Mouse (Mus musculus) kidney, adult 9 months (tissue): Measurements from ENCODE around the gene Efcab6.

Experiments
- DNase-seq: peaks from one replicate; pipeline ENCODE4 v3.0.0; 2022

Gene Efcab6

DNA sequence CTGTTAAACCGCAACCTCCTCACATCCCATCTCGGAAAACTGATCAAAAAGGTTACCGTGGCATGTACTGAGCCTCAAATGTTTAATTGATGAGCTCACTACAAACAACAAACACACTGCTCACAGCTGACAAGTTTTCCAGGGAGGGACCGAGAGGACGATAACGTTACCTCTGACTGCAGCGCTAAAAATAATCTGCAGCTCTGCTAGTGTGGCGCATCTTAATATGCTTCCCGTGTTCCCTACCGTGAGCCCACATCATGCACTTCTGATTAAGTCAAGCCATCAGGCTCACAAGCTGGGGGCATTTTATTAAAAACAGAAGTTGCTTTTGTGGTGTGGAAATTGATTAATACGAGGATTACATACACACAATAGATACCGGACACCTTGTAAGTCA is 97.4 kb downstream of the Efcab6 start:
- DNase-seq: no peak

DNA sequence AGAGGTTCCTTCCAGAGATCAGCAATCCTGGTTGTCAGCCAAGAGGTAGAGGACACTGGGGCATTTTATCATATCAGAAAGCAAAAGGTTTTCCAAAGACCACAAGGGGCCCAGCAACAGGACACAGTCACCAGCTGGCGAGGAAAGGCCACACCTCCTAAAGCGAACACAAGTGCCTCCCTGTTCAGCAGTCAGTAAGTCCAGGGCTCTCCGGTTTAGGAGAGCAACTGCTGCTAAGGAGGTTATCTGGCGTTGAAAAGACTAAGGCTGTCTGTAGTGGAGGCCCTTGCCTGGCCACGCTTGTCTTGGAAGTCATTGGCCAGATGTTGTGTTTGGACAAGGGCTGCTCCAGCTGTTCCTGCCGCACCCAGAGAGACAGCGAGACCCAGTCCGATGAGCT is 100.1 kb downstream of the Efcab6 start:
- DNase-seq: no peak

DNA sequence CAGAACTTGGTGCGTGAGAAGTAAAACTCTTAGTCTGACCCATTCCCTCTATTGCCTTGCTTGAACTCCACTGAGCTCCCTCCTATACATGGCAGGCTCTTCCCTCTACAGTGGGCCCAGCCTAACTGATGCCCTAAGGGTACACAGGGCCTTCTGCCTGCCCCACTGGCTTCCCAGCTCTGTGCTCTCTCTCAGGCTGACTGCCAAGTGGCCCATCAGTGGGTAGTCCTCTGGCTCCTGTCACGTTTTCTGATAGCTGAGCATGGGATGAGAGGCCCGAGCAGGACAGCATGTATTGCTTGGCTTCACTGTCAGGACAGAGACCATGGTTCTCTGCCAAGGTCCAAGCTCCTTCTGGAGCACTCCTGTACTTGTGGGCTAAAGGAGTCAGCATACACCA is 106.8 kb downstream of the Efcab6 start:
- DNase-seq: no peak

DNA sequence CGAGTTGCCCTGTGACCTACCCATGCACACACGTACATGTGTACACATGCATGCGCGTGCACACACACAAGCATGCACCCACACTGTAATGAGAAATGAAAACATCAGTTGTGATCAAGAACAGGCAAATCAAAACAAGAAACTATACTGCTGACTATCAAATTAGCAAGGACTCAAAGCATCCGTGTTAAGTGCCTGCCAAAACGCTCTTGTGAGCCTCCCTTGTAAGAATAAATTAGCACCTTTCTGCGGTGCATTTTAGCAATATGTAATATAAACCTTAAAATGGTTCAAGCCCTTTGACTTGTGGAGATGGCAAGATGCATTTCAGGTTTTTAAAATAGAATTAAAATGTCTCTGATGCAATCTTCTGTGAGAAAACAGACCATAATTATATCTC is 108.2 kb downstream of the Efcab6 start:
- no peak for DNase-seq

DNA sequence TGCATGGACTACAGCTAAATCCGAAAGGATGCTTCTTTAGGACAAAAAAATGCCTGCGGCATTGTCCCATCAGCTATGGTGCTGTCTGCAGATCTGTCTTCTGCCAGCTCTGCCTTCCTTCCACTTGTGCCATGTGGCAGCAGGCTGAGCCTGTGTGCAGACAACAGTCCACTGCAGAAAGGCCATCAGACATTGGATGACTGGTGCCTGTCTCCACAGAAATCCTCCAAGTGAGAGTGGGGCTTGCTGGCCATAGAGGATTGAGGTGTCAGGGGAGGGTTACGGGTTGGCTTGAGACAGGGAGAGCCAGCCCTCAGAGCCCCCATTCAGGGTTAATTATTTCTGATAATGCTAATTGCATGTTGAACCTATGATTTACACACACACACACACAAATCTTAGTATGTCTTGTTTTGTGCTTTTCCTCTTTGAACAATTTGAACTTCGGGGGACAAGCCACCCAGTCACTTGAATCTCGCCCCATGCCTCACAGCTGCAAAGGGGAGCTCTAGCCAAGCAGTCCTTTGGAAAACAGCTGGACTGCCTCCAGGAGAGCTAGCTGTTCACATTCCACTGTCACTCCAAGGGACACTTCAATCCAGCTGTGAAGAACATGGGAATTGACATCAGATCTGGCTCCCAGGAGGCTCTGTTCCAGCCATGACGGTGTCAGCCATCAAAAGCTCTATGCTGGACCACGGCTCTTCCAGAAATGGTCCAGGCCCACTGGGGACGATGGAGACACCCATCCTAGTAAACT is 109.1 kb downstream of the Efcab6 start:
- DNase-seq: no peak

DNA sequence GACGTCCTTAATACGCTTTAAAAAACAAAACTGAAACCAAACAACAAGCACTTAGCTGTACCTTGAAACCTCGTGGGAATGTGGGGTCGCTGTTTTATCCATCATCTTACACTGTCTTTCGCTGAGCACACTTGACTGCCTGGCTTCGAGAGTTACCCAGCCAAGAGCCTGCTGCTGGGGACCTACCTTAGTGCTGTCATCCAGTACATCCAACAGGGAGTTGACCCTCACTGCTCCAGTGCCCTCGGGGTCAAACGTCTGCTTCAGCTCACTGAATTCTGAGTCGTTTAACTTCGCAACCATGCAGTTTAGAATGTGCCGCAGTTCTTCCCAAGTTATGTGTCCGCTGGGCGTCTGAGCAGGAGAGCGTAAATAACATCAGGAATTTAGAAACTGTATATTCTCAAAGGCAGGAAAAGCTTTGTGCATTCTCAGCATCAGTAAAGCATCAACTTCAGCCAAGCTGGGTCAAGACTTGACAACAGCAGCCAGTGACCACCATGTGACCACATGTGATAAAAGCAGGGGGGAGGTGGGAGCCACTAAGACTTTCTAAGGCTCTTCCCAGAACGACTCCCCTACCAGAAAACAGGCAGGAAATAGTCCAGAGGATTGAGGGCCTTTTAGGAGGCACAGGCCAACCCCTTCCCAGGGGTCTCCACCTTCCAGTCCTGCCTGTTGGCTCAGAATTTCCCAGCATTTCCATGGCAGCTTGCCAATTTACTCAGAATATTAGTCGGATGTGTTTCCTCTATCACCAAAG is 115.3 kb downstream of the Efcab6 start:
- peak; percentile 12 for DNase-seq

DNA sequence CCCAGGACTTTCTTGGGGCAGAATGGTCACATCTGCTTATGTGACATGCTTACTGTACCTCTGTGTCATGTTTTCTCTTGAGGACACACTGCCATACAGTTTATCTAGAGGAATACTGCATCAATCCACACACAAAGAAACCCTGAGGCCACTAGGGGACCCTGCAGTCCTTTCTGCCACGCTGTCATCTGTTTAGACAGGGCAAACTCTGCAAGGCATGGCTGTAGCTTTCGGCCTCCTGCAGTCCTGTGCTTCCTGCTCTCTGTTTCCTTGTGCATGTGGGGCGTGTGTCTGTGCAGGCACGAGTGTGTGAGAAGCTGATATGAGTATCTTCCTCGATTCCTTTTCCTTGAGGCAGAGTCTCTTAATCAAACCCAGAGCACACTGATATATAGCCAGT is 125.5 kb downstream of the Efcab6 start:
- no peak for DNase-seq

DNA sequence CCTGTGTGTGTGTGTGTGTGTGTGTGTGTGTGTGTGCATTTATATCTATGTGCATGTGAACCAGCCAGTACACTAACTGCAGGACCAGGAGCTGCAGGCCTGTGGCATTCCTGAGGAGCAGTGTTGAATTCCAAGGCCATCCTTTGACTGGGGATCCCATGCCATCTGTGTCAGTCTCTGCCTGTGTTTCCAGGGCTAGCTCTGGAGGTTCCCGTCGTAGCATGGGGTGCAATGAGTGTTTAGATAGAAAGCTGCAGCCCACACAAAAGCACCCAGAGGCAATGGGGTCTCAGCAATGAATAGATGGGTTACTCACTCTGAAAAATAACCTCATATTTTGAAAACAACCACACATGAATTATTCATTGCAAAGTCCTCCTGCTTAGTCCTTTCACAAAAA is 126.7 kb downstream of the Efcab6 start:
- no peak for DNase-seq

DNA sequence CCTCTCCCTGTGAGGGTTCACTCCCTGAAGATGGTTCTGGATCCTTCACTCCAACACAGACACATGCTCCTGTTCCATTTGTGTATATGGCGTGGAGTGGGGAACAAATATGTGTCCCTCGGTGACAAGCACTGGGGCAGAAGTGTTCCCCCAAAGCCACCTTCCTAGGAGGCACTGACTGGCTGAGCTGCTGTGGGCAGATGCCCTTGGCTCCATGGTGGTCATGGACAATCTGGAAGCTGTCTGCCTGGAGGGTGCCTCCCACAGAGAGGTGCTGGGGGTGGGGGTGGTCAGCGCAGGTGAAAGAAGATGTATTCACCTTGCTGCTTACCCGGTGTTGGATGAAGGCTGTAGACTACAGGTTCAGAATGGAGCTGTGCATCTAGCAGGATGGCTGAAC is 128.7 kb downstream of the Efcab6 start:
- no peak for DNase-seq

DNA sequence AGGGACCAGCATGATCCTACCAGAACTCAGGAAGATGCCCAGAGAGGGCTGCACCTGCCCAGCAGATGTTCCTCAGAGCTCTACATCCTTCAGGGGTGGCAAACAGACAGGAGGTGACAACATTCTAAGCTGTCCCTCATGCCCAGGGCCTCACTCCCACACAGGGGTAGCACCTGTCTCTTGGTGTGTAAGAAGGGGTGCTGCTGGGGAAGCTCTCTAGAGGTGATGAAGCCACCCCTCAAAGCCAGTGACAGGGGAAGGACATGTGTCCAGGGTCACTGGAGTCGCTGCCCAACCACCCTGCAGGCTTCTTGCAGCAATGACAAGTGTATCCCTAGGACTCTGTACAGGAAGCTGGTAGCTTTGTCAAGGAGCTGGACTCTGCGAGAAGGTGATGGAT is 130.4 kb downstream of the Efcab6 start:
- no peak for DNase-seq

DNA sequence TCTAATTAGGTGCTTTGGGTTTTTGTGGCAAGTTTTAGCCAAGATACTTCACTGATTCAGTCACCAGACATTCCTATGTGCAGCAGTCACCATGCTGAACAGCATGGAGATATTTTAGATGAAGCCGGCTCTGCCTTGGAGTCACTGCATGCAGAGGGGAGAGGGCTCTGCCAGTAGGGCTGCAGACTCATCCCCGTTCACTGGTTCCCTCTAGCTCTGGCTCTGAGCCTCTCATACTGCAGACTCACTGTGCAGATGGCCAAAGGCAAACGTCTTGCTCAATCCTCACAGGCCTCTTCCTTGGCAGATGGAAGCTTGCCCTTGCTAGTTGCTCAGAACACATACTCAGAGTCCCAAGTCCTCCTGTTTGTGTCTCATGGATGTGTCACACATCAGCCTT is 139.8 kb downstream of the Efcab6 start:
- no peak for DNase-seq

DNA sequence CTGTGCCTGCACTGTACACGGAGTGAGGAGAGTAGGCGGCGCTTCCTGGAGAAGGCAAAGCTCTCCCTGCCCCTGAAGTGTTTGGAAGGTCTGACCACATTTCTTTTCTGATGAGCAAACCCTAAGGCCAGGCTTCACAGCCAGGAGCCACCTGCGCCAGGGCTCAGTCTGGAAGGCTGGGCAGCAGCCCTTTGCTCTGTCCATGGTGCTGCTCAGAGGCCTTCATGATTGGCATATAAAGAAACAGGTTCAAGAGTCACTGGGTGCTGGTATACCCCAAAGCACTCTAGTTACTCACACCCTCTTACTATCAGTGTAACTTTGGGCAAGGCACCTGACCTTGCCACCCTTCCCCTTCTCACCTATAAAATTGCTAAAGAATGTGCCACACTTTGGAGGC is 140.5 kb downstream of the Efcab6 start:
- peak; percentile 9 for DNase-seq

DNA sequence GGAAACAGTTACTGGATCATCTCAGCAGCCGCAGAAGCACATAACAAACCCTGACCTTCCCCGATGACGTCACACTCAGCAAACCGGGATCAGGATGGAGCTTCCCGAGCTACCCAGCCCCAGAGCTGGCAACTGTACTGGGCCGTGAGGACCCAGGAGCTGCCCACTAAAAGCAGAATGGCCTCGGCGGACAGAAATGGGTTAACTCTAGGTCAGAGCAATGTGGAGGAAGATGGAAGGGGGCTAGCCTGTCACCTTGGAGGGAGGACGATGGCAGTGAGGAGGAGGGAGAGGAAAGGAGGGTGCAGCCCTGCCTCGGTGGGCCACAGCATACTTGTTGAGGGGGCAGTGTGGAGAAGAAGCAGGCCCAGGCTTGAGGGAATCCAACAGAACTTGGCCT is 149.8 kb downstream of the Efcab6 start:
- no peak for DNase-seq

DNA sequence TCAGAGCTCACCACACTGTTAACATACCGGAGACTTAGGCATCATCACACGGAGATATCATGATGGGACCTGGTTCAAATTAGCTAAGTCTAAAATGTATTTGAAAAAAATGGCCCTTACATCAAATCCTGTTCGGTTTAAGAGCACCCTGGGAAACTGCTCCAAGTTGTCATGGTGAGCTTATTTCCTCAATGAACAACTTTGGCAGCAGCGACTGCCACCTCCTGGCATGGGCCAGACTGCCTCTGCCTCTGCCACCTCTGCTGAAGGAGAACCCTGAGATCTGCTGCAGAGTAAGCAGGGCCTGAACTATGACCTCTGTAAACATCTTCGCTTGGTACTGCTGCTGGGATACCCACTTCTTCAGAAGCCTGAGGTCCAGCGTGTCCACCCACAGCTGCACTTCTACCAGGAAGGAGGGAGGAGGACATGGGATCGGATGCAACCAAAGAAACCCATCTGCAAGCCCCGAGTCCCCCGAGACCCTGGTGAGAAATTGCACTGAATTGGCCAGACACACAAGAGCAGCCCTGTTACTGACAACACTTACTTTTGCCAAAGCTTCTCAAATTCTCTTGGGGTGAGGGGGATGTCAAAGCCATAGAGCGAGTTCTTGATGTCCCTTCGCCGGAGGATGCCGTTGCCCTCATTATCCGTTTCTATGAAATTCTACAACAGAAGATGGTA is 152.0 kb downstream of the Efcab6 start:
- DNase-seq: no peak

DNA sequence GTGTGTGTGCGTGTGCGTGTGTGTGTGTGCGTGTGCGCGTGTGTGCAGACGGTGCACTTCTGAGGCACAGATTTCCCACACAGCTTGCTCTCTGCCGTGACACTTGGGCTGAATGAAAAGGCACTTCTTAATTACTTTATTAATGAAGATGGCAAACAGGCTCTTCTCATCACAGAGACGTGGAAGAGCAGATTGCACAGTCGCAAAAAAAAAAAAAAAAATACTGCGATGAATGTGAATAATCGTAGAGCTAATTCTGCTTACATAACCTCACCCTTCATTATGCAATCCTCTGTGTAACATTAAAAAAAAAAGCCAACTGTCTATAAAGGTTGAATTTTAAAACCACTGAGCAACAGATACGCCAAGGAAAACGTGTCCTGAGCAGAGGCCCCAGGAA is 158.7 kb downstream of the Efcab6 start:
- DNase-seq: no peak

DNA sequence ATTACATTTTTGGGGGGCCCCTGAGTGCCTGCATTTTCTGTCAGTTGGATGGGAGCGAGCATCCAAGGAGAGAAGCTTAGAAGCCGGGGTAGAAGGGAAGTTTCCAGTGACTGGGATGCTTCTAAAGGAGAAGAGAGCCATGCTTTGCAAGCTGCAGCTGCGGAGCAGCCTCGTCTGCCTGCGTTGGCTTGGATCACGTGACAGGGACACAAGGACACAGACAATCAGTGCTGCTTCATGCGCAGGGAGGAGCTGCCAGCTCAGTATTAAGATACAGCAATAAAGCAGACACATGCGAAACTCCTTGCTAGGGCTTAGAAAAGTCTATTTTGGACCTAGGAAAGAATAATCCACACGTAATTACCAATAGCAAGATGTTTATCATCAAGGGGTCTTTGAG is 167.9 kb downstream of the Efcab6 start:
- no peak for DNase-seq

DNA sequence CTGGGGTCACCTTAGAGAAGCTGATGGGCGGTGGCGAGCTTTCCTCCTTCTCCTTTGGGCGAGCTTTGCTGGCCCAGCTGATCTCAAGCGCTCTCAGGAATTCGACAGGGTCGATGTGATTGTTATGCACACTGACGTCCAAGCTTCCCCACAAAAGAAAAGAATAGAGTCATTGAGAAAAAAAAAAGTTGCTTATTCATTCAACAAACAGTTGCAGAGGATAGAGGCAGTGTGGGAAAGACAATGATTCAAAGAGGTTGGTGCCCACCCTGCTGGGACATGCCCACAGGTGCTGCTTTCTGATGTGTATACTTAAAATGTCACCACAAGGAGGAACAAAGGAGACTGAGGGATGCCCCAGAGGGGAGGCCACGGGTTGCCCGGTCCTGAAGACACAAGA is 169.2 kb downstream of the Efcab6 start:
- no peak for DNase-seq

DNA sequence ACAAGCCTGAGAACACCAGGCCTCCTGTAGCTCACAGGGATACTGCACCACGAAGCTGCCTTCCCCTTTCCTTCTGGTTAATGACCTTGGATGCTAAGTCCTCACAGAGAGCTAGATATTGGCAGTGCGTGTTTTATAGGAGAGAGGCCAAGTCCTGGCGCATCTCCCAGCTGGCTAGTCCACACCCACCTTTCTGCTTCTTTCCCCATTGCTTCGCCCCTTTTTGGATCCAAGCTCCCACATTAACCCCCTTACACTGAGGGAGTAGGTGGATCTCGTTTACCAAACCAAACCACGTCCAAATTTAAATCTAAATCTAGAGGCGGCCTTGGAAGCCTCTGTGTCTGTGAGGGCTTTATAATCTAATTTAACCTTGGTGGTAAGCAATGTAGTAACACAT is 170.9 kb downstream of the Efcab6 start:
- DNase-seq: no peak

DNA sequence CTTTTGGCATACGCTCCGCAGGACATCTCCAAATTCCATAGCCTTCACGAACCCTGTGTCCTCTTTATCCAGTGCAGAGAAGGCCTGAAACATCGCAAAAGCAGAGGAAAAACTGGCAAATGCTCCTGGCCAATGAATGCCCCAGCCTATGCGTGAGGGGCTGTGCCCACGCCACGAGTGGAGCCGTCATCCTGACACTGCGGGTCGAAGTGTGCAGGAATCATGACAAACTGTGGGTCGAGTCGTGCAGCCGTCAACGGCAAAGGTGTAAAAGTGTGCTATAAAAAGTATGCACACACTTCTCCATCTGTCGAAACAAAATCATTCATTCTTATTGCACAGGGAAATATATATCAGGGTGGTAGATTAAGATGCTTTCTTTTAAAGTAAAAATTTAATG is 172.3 kb downstream of the Efcab6 start:
- no peak for DNase-seq

DNA sequence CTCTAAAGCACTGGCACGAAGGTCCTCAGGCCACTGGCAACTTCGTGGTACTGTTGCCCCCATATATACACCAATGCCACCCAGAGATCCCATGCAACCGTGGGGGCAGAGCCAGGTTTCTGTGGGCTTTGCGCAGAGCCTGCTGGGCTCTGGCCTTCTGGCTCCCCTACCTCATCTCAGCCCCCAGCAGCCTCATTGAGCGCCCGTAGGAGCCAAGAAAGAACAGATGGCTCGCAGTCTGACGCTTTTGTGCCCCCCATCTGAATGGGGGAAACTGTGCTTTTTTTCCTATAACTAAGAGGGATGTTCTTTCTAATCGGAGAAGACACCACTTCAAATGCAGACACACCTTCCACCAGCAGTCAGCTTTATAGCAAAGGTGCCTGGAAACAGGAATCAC is 180.9 kb downstream of the Efcab6 start:
- no peak for DNase-seq

DNA sequence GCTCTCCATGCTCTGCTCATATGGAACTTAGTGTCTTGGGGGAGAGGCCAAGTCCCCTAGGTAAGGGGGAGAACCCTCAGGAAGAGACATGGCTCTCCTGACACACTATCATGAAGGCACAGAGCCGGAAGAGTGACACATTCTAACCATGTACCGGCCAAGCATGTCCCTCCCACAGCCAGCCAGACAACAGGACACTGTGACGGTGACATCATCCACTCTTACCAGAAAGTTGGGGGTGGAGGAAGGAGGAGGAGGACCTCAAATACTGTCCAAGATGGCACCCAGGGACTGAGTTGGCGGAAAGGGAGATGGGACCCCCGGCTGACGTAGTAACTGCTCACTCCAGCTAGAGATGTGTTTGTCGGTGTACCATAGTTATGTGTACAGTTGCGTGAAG is 181.4 kb downstream of the Efcab6 start:
- no peak for DNase-seq

DNA sequence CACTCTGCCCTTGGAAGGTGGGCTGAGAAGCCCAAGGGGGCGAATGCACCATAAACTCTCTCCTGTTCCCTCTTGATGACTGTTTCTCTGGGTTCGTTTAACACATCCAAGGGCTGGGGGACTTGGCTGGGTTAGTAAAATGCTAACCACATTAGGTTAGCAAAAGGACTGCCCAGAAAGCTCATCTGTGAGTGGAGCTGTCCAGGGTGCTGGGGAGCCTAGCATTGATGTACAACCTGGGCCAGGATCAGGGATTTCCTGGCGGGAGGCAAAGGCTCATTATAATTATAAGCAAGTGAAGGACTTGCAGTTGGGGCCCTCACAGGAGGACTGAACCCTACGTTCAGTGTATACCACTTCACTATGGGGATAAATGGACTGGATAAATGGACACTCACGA is 185.3 kb downstream of the Efcab6 start:
- peak; percentile 19 for DNase-seq

DNA sequence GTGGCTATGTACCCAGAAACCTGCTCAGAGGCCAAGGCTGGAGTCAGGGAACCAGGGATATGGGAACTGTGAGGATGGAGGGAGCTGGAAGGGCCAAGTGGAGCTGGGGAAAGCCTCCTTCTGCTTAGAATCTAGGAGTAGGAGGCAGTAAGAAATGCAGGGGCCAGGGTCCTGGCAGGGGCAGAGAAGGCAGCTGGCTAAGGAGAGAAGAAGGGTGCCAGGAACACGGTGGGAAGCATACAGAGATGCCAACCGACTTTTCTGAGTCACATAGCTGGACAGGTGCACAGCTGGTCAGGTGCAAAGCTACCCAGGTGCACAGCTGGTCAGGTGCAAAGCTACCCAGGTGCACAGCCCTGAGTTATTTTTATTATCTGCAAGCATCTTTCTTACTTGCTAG is 187.3 kb downstream of the Efcab6 start:
- no peak for DNase-seq
